Mouse (Mus musculus) embryonic facial prominence, embryonic 12.5 days (tissue): ENCODE measurements around the gene Tmem185a. TPM values are rescaled to one million over a fixed set of nuclear protein-coding genes. Genes with fewer than 3 reads are reported as not detected.
"Not testable (repeated sequence)": the region's sequence is repeated elsewhere in the genome, so short reads cannot be mapped to it uniquely, and the experiment has no call there.

Source experiments
- ATAC-seq: fragments of 200-750 bp; cut with Nextera tagmentation; 2 replicates; pipeline ENCODE4 v1.8.0; 2017; ENCODE audit not compliant: insufficient number of reproducible peaks, insufficient read depth, low FRiP score, low TSS enrichment
- H3K27ac ChIP-seq: fragments of 300-500 bp; sonication (generic); 2 replicates; pipeline ENCODE4 v1.5.1; 2016; ENCODE audit warnings: mild to moderate bottlenecking
- H3K27me3 ChIP-seq: fragments of 300-500 bp; sonication (generic); 2 replicates; pipeline ENCODE4 v1.6.1; 2016; ENCODE audit warnings: mild to moderate bottlenecking, moderate library complexity
- H3K36me3 ChIP-seq: fragments of 300-500 bp; sonication (generic); 2 replicates; pipeline ENCODE4 v1.6.1; 2016; ENCODE audit warnings: mild to moderate bottlenecking
- H3K4me1 ChIP-seq: fragments of 300-500 bp; sonication (generic); 2 replicates; pipeline ENCODE4 v1.6.1; 2016
- H3K4me2 ChIP-seq: fragments of 300-500 bp; sonication (generic); replicated peaks from 2 replicates; pipeline ENCODE4 v1.6.1; 2016; ENCODE audit warnings: mild to moderate bottlenecking, moderate library complexity
- H3K4me3 ChIP-seq: fragments of 300-500 bp; sonication (generic); 2 replicates; pipeline ENCODE4 v1.5.1; 2016; ENCODE audit warnings: mild to moderate bottlenecking
- H3K9ac ChIP-seq: fragments of 300-500 bp; sonication (generic); 2 replicates; pipeline ENCODE4 v1.6.1; 2016; ENCODE audit warnings: mild to moderate bottlenecking, moderate library complexity
- H3K9me3 ChIP-seq: fragments of 300-500 bp; sonication (generic); 2 replicates; pipeline ENCODE4 v1.6.1; 2016; ENCODE audit warnings: mild to moderate bottlenecking, moderate library complexity
- whole genome bisulfite sequencing: fragments of 180-500 bp; shearing (Covaris S2); methylation state at CpG from one replicate; pipeline ENCODE4 v1.1.7; 2016; 5-methylcytosine and 5-hydroxymethylcytosine counted together
- polyA plus RNA-seq: library from polyadenylated mRNA; unstranded; fragments of >200 nt; fragmentation: Nextera tagmentation; extraction: Ambion mirVana; gene quantifications from 2 replicates; pipeline ENCODE4 v1.2.1, GENCODE M21; 2016

The Tmem185a gene
- polyA plus RNA-seq, result 41.1 and 42.1 TPM in 2 replicates

- 25% methylated on average over 39 of the region's 42 CpGs for WGBS
- no peaks in the 10 kb centered on the region for H3K36me3 ChIP-seq
- peak; percentile 80 for ATAC-seq
Observed at GRCm38 (mm10) chrX:70476792-70477776, at the start of gene Tmem185a. TSS of gene Tmem185a (minus strand) at chrX:70477180.

GRCm38 (mm10) chrX:70514413-70514812, 37.4 kb upstream of the Tmem185a start:
- not testable (repeated sequence) for H3K36me3 ChIP-seq, H3K9me3 ChIP-seq, H3K27ac ChIP-seq, H3K4me1 ChIP-seq, H3K9ac ChIP-seq, H3K4me3 ChIP-seq, ATAC-seq, H3K27me3 ChIP-seq, H3K4me2 ChIP-seq
- WGBS, result 71% methylated on average over 3 of the region's 3 CpGs

More at GRCm38 (mm10) chrX:70476792-70477776, at the start of gene Tmem185a:
- Histone ChIP-seq H3K4me1 (no peaks in the 10 kb centered on the region), H3K27me3 (no peaks in the 10 kb centered on the region), H3K9ac (peak within 1 kb of the TSS; percentile 58), H3K4me3 (peak within 1 kb of the TSS; percentile 49), H3K27ac (peak within 1 kb of the TSS; percentile 69), H3K9me3 (no peaks in the 10 kb centered on the region), H3K4me2 (peak within 1 kb of the TSS; percentile 47)

- no CpG with 5 or more reads among the region's 1 CpGs for WGBS
- H3K27ac ChIP-seq, H3K9me3 ChIP-seq, ATAC-seq, H3K9ac ChIP-seq, H3K4me3 ChIP-seq, H3K4me1 ChIP-seq, H3K4me2 ChIP-seq, H3K27me3 ChIP-seq, H3K36me3 ChIP-seq: not testable (repeated sequence)
Observed at GRCm38 (mm10) chrX:70487328-70487727, 10.3 kb upstream of the Tmem185a start.

- no peaks in the 10 kb centered on the region for H3K9me3 ChIP-seq
- H3K4me2 ChIP-seq, result no peak overlapping the region
- no peaks in the 10 kb centered on the region for H3K36me3 ChIP-seq
- H3K27me3 ChIP-seq, result no peaks in the 10 kb centered on the region
- H3K4me1 ChIP-seq, result no peaks in the 10 kb centered on the region
- H3K9ac ChIP-seq, result no peak overlapping the region
- WGBS, result 52% methylated on average over 2 of the region's 2 CpGs
- no peak for ATAC-seq
- no peak overlapping the region for H3K27ac ChIP-seq
- no peak overlapping the region for H3K4me3 ChIP-seq
Observed at GRCm38 (mm10) chrX:70482154-70482553, 5.2 kb upstream of the Tmem185a start.

GRCm38 (mm10) chrX:70478701-70479100, 1.7 kb upstream of the Tmem185a start:
- ATAC-seq, result no peak
- H3K4me2 ChIP-seq, result no peak overlapping the region
- no peak overlapping the region for H3K9ac ChIP-seq
- no peaks in the 10 kb centered on the region for H3K9me3 ChIP-seq
- no peak overlapping the region for H3K27ac ChIP-seq
- no peaks in the 10 kb centered on the region for H3K4me1 ChIP-seq
- no peaks in the 10 kb centered on the region for H3K27me3 ChIP-seq
- no peak overlapping the region for H3K4me3 ChIP-seq
- H3K36me3 ChIP-seq, result no peaks in the 10 kb centered on the region
- 60% methylated on average over 5 of the region's 5 CpGs for WGBS

GRCm38 (mm10) chrX:70475215-70475765, 1.7 kb downstream of the Tmem185a start:
- H3K4me3 ChIP-seq, result no peak overlapping the region; the same call in 1 of the 2 replicates
- H3K36me3 ChIP-seq, result no peaks in the 10 kb centered on the region
- no peak for ATAC-seq

GRCm38 (mm10) chrX:70466897-70467296, 10.1 kb downstream of the Tmem185a start:
- Histone ChIP-seq H3K27me3 (no peaks in the 10 kb centered on the region), H3K9ac (no peak overlapping the region), H3K4me1 (no peaks in the 10 kb centered on the region), H3K4me3 (no peak overlapping the region), H3K4me2 (no peak overlapping the region), H3K36me3 (no peaks in the 10 kb centered on the region), H3K27ac (no peak overlapping the region), H3K9me3 (no peaks in the 10 kb centered on the region)
- ATAC-seq, result no peak
- WGBS, result 33% methylated on average over 1 of the region's 1 CpGs

More at GRCm38 (mm10) chrX:70475215-70475765, 1.7 kb downstream of the Tmem185a start:
- Histone ChIP-seq H3K9me3 (no peaks in the 10 kb centered on the region), H3K4me1 (no peaks in the 10 kb centered on the region), H3K27ac (no peak overlapping the region), H3K27me3 (no peaks in the 10 kb centered on the region), H3K4me2 (peak overlapping the region; percentile 47; the same call in 1 of the 2 replicates), H3K9ac (no peak overlapping the region)
- 80% methylated on average over 3 of the region's 3 CpGs for WGBS

- Histone ChIP-seq H3K27me3 (no peaks in the 10 kb centered on the region), H3K27ac (no peak overlapping the region), H3K9me3 (no peaks in the 10 kb centered on the region), H3K36me3 (no peaks in the 10 kb centered on the region; the same call in 1 of the 2 replicates), H3K4me3 (no peak overlapping the region), H3K9ac (no peak overlapping the region), H3K4me1 (no peaks in the 10 kb centered on the region), H3K4me2 (no peak overlapping the region)
- WGBS, result 91% methylated on average over 2 of the region's 2 CpGs
- ATAC-seq, result no peak
Observed at GRCm38 (mm10) chrX:70465489-70465888, 11.5 kb downstream of the Tmem185a start.

- Histone ChIP-seq H3K4me1 (no peaks in the 10 kb centered on the region), H3K9me3 (no peaks in the 10 kb centered on the region), H3K4me3 (no peak overlapping the region), H3K9ac (no peak overlapping the region), H3K27ac (no peak overlapping the region), H3K27me3 (no peaks in the 10 kb centered on the region), H3K36me3 (no peaks in the 10 kb centered on the region; the same call in 1 of the 2 replicates), H3K4me2 (no peak overlapping the region)
- 81% methylated on average over 5 of the region's 5 CpGs for WGBS
- ATAC-seq, result no peak
Observed at GRCm38 (mm10) chrX:70463621-70464020, 13.4 kb downstream of the Tmem185a start.

- not testable (repeated sequence) for H3K36me3 ChIP-seq, ATAC-seq, H3K27me3 ChIP-seq, H3K4me3 ChIP-seq, H3K27ac ChIP-seq, H3K4me2 ChIP-seq, H3K4me1 ChIP-seq, H3K9me3 ChIP-seq, H3K9ac ChIP-seq
- WGBS, result no CpG with 5 or more reads among the region's 1 CpGs
Observed at GRCm38 (mm10) chrX:70452359-70452758, 24.6 kb downstream of the Tmem185a start.

GRCm38 (mm10) chrX:70425473-70425872, 51.5 kb downstream of the Tmem185a start:
- H3K27me3 ChIP-seq, H3K36me3 ChIP-seq, H3K4me1 ChIP-seq, H3K9me3 ChIP-seq, H3K4me3 ChIP-seq, H3K9ac ChIP-seq, ATAC-seq, H3K27ac ChIP-seq, H3K4me2 ChIP-seq: not testable (repeated sequence)
- WGBS, result 84% methylated on average over 3 of the region's 3 CpGs
